Mouse (Mus musculus): ENCODE data around the gene Zdhhc18.

Gene Zdhhc18

GRCm38 (mm10) chr4:133604856-133605255, 45.1 kb downstream of the Zdhhc18 start:
- DNase-seq (ENCODE audit: low read depth, low spot score) = no peak

- DNase-seq (ENCODE audit: low read depth, low spot score) = no peak
Observed at GRCm38 (mm10) chr4:133604175-133604574, 45.8 kb downstream of the Zdhhc18 start.

- no peak for DNase-seq (ENCODE audit: low read depth, low spot score)
Observed at GRCm38 (mm10) chr4:133603056-133603455, 46.9 kb downstream of the Zdhhc18 start.

- DNase-seq (ENCODE audit: low read depth, low spot score) = no peak
Observed at GRCm38 (mm10) chr4:133601721-133602218, 48.2 kb downstream of the Zdhhc18 start, which contains the start of gene Sfn. Gene Sfn (minus strand): TSS chr4:133602168.

GRCm38 (mm10) chr4:133600306-133600705, 49.6 kb downstream of the Zdhhc18 start:
- no peak for DNase-seq (ENCODE audit: low read depth, low spot score)

- DNase-seq (ENCODE audit: low read depth, low spot score) = peak; percentile 37
Observed at GRCm38 (mm10) chr4:133599571-133600073, 50.3 kb downstream of the Zdhhc18 start.

GRCm38 (mm10) chr4:133599116-133599515, 50.8 kb downstream of the Zdhhc18 start:
- no peak for DNase-seq (ENCODE audit: low read depth, low spot score)

GRCm38 (mm10) chr4:133598616-133599015, 51.3 kb downstream of the Zdhhc18 start:
- DNase-seq (ENCODE audit: low read depth, low spot score) = no peak

GRCm38 (mm10) chr4:133596084-133596483, 53.9 kb downstream of the Zdhhc18 start:
- DNase-seq (ENCODE audit: low read depth, low spot score) = no peak

GRCm38 (mm10) chr4:133595538-133595937, 54.4 kb downstream of the Zdhhc18 start:
- DNase-seq (ENCODE audit: low read depth, low spot score) = no peak

GRCm38 (mm10) chr4:133592570-133592969, 57.4 kb downstream of the Zdhhc18 start:
- peak; percentile 54 for DNase-seq (ENCODE audit: low read depth, low spot score)

GRCm38 (mm10) chr4:133584059-133584951, 65.6 kb downstream of the Zdhhc18 start, which contains the start of gene Gpn2:
Gene Gpn2 (plus strand): TSS chr4:133584362.
- peak; percentile 73 for DNase-seq (ENCODE audit: low read depth, low spot score)

- no peak for DNase-seq (ENCODE audit: low read depth, low spot score)
Observed at GRCm38 (mm10) chr4:133583690-133584058, 66.3 kb downstream of the Zdhhc18 start.

- no peak for DNase-seq (ENCODE audit: low read depth, low spot score)
Observed at GRCm38 (mm10) chr4:133577983-133578382, 72.0 kb downstream of the Zdhhc18 start.

- DNase-seq (ENCODE audit: low read depth, low spot score) = no peak
Observed at GRCm38 (mm10) chr4:133574843-133575202, 75.1 kb downstream of the Zdhhc18 start.

- peak; percentile 86 for DNase-seq (ENCODE audit: low read depth, low spot score)
Observed at GRCm38 (mm10) chr4:133574070-133574842, 75.7 kb downstream of the Zdhhc18 start, which contains the start of gene Gpatch3. Gene Gpatch3 (plus strand): TSS chr4:133574745.

- DNase-seq (ENCODE audit: low read depth, low spot score) = no peak
Observed at GRCm38 (mm10) chr4:133570066-133570466, 79.9 kb downstream of the Zdhhc18 start.

GRCm38 (mm10) chr4:133569291-133570065, 80.5 kb downstream of the Zdhhc18 start:
- no peak for DNase-seq (ENCODE audit: low read depth, low spot score)

- no peak for DNase-seq (ENCODE audit: low read depth, low spot score)
Observed at GRCm38 (mm10) chr4:133567251-133567650, 82.7 kb downstream of the Zdhhc18 start.

- no peak for DNase-seq (ENCODE audit: low read depth, low spot score)
Observed at GRCm38 (mm10) chr4:133563123-133563571, 86.8 kb downstream of the Zdhhc18 start.

- no peak for DNase-seq (ENCODE audit: low read depth, low spot score)
Observed at GRCm38 (mm10) chr4:133561622-133562021, 88.3 kb downstream of the Zdhhc18 start.

Data from retina, adult 2 months (tissue).